Mouse (Mus musculus): ENCODE measurements around the gene Gm21861.
"Not testable (repeated sequence)": the region's sequence is repeated elsewhere in the genome, so short reads cannot be mapped to it uniquely, and the experiment has no call there.

GRCm38 (mm10) chrY:58814497-58814896, at the start of gene Gm21861:
- TF ChIP-seq CTCF (IDR thresholded peaks at IDR 0.05); POLR2A (IDR thresholded peaks at IDR 0.05; ENCODE audit: insufficient read depth, low read depth, low read length): not testable (repeated sequence)
